Mouse (Mus musculus) ES-E14 (cell line): ENCODE results near the gene Eps15l1.

Experiments
- HCFC1 ChIP-seq: IDR thresholded peaks from 2 replicates; pipeline ENCODE4 v1.6.1; 2012; ENCODE audit warnings: low read length, inconsistent platforms, borderline replicate concordance; ENCODE audit not compliant: insufficient read depth
- MAFK ChIP-seq: IDR thresholded peaks from 2 replicates; pipeline ENCODE4 v1.6.1; 2014; ENCODE audit warnings: mild to moderate bottlenecking, low read depth, low read length, inconsistent platforms; ENCODE audit not compliant: insufficient read depth

DNA sequence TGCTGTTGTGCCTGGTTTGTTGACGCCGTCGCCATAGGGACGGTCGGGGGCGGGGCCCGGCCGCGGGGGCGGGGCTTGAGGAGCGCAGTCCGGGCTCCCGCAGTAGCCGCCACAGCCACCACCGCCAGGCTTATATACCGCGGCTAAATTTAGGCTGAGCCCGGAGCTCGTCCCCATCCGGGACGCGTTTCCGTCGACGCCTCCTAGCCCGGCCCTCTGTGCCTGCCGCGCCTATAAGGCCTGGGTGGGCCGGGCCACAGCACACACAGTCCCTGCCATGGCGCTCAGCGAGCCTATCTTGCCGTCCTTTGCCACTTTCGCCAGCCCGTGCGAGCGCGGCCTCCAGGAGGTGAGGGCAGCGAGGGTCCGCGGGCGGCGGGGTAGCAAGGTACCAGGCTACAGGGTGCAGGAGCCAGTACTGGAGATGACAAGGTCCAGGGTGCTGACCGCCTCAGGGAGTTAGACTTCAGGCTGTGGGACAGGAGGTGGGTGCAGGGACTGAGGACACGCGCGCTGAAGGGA is 102.4 kb downstream of the Eps15l1 start, which contains the start of gene Klf2:
- TF ChIP-seq HCFC1 = peak; percentile 53; the same call in 1 of the 2 replicates
- TF ChIP-seq MAFK = no peak
